Mouse (Mus musculus): Measurements from ENCODE around the gene Wnt10b.

The Wnt10b gene

GRCm38 (mm10) chr15:98732006-98732531 lies 45.9 kb downstream of the Wnt10b start:
- DNase-seq (ENCODE audit: extremely low spot score, low read depth, low spot score), result no peak

GRCm38 (mm10) chr15:98730790-98731189 lies 47.2 kb downstream of the Wnt10b start:
- no peak for DNase-seq (ENCODE audit: extremely low spot score, low read depth, low spot score)

GRCm38 (mm10) chr15:98729791-98730545 lies 48.0 kb downstream of the Wnt10b start:
- DNase-seq (ENCODE audit: extremely low spot score, low read depth, low spot score), result no peak

- DNase-seq (ENCODE audit: extremely low spot score, low read depth, low spot score), result no peak
These were observed 49.6 kb downstream of the Wnt10b start for GRCm38 (mm10) chr15:98728366-98728765.

GRCm38 (mm10) chr15:98727443-98728321 lies 50.3 kb downstream of the Wnt10b start, which contains the start of gene Fkbp11:
Gene Fkbp11, minus strand, starts transcription at chr15:98728198.
- no peak for DNase-seq (ENCODE audit: extremely low spot score, low read depth, low spot score)

- DNase-seq (ENCODE audit: extremely low spot score, low read depth, low spot score), result no peak
These were observed 51.2 kb downstream of the Wnt10b start for GRCm38 (mm10) chr15:98726746-98727145.

- no peak for DNase-seq (ENCODE audit: extremely low spot score, low read depth, low spot score)
These were observed 51.9 kb downstream of the Wnt10b start for GRCm38 (mm10) chr15:98726079-98726478.

- no peak for DNase-seq (ENCODE audit: extremely low spot score, low read depth, low spot score)
These were observed 53.5 kb downstream of the Wnt10b start for GRCm38 (mm10) chr15:98724441-98724840.

- DNase-seq (ENCODE audit: extremely low spot score, low read depth, low spot score), result no peak
These were observed 55.1 kb downstream of the Wnt10b start for GRCm38 (mm10) chr15:98722854-98723253.

- DNase-seq (ENCODE audit: extremely low spot score, low read depth, low spot score), result no peak
These were observed 55.8 kb downstream of the Wnt10b start for GRCm38 (mm10) chr15:98722191-98722590.
